ENCODE assay signal across 28 mouse cellular contexts in the genomic region with DNA sequence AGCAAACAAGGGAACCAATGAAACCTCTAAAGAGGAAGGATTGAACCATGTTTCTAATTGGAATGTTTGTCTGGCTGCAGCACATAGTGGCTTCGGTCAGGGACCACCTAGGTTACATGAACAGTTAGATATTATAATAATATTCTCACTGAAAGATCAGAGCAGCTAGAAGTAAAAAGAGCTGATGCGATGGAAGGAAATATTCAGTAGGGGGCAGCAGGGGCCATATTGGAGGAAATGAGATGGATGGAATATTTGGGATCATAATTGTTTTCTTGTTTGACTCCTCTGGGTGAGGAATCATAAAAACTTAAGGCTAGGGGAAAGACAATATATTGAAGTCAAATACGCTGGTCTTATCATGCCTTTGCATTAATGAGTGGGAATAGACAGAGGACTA.
DNase-seq lines count a peak whose midpoint lies in the region; ATAC-seq and TF ChIP-seq lines count a peak whose summit lies in the region.
"Had no signal": no experiment of that assay in that cellular context is flagged by ENCODE, and none has a peak within 500 bp of the region (broad histone marks: within the 10 kb centered on the region; RNA-seq: fewer than 3 reads in every experiment).

No protein-coding gene starts in this region.

- TF ChIP-seq EP300 in heart, adult 2 months (IDR thresholded peaks at IDR 0.05; ENCODE audit: insufficient read depth, low read depth, low read length), result no peak

- ATAC-seq in kidney, postnatal 0 days (replicated peaks; ENCODE audit: low FRiP score, low read depth), result no peak
- no peak for ATAC-seq in lung, embryonic 14.5 days (ENCODE audit: insufficient read depth)
- ATAC-seq: activated CD4-positive, CD25-positive, alpha-beta regulatory T cell, adult 4 months; forebrain, embryonic 14.5 days; forebrain, postnatal 0 days; hindbrain, postnatal 0 days; inflammation-experienced regulatory T-cells, adult 6 months had no signal

- no peak overlapping the region for H3K27ac ChIP-seq in heart, adult 2 months
- H3K27ac ChIP-seq in kidney, postnatal 0 days, result no peak overlapping the region
- no peak overlapping the region for H3K27ac ChIP-seq in lung, embryonic 14.5 days (ENCODE audit: low read depth)
- H3K27ac ChIP-seq: embryonic facial prominence, embryonic 12.5 days; embryonic facial prominence, embryonic 15.5 days; heart, embryonic 15.5 days; hindbrain, embryonic 14.5 days; hindbrain, postnatal 0 days had no signal

- no peaks in the 10 kb centered on the region for H3K36me3 ChIP-seq in heart, adult 2 months (ENCODE audit: control insufficient read depth, insufficient read depth, low read length)
- no peaks in the 10 kb centered on the region for H3K36me3 ChIP-seq in kidney, postnatal 0 days (ENCODE audit: insufficient read depth, low read length)
- H3K36me3 ChIP-seq in lung, embryonic 14.5 days (ENCODE audit: insufficient read depth), result no peaks in the 10 kb centered on the region
- H3K36me3 ChIP-seq: embryonic facial prominence, embryonic 12.5 days; embryonic facial prominence, embryonic 15.5 days; heart, embryonic 12.5 days; heart, embryonic 15.5 days had no signal

- H3K79me2 ChIP-seq in heart, adult 2 months (replicated peaks; ENCODE audit: control insufficient read depth, insufficient read depth, low read length), result no peaks in the 10 kb centered on the region

- H3K9me3 ChIP-seq in kidney, postnatal 0 days (replicated peaks; ENCODE audit: low read length), result no peaks in the 10 kb centered on the region
- no peaks in the 10 kb centered on the region for H3K9me3 ChIP-seq in lung, embryonic 14.5 days (ENCODE audit: low read depth, low read length)
- H3K9me3 ChIP-seq: embryonic facial prominence, embryonic 12.5 days; embryonic facial prominence, embryonic 15.5 days; heart, embryonic 12.5 days; heart, embryonic 15.5 days had no signal

- TF ChIP-seq POLR2A in heart, adult 2 months (IDR thresholded peaks at IDR 0.05; ENCODE audit: insufficient read depth, low read depth, low read length), result no peak

- TF ChIP-seq CTCF in heart, adult 2 months (IDR thresholded peaks at IDR 0.05), result peak; percentile 55
- TF ChIP-seq CTCF in kidney, postnatal 0 days (IDR thresholded peaks at IDR 0.05; ENCODE audit: low read depth), result peak; percentile 42; the same call in 1 of the 2 replicates
- peak; percentile 25 for TF ChIP-seq CTCF in lung, embryonic 14.5 days (IDR thresholded peaks at IDR 0.05; ENCODE audit: low read depth)

- H3K4me3 ChIP-seq in heart, adult 2 months, result no peak overlapping the region
- no peak overlapping the region for H3K4me3 ChIP-seq in kidney, postnatal 0 days (replicated peaks; ENCODE audit: low read depth, low read length)
- H3K4me3 ChIP-seq in lung, embryonic 14.5 days (ENCODE audit: low read depth, low read length), result no peak overlapping the region
- H3K4me3 ChIP-seq: embryonic facial prominence, embryonic 12.5 days; embryonic facial prominence, embryonic 15.5 days; heart, embryonic 12.5 days; heart, embryonic 15.5 days had no signal

- no peak overlapping the region for H3K9ac ChIP-seq in heart, adult 2 months (ENCODE audit: low read depth, low read length)
- H3K9ac ChIP-seq in kidney, postnatal 0 days (ENCODE audit: low read depth, low read length), result no peak overlapping the region
- H3K9ac ChIP-seq in lung, embryonic 14.5 days, result no peak overlapping the region
- H3K9ac ChIP-seq: embryonic facial prominence, embryonic 12.5 days; embryonic facial prominence, embryonic 15.5 days; forebrain, postnatal 0 days; heart, embryonic 12.5 days; heart, embryonic 15.5 days; hindbrain, embryonic 14.5 days had no signal

- no peaks in the 10 kb centered on the region for H3K4me1 ChIP-seq in heart, adult 2 months (ENCODE audit: control insufficient read depth, insufficient read depth, low read length)
- H3K4me1 ChIP-seq in kidney, postnatal 0 days (replicated peaks; ENCODE audit: insufficient read depth, low read length), result no peaks in the 10 kb centered on the region
- H3K4me1 ChIP-seq in lung, embryonic 14.5 days (ENCODE audit: insufficient read depth), result no peaks in the 10 kb centered on the region
- H3K4me1 ChIP-seq: embryonic facial prominence, embryonic 12.5 days; embryonic facial prominence, embryonic 15.5 days had no signal

- WGBS in heart, adult 2 months, result 81% methylated on average over 3 of the region's 3 CpGs
- WGBS in kidney, postnatal 0 days, result 84% methylated on average over 3 of the region's 3 CpGs
- 86% methylated on average over 3 of the region's 3 CpGs for WGBS in lung, embryonic 14.5 days

- H3K4me2 ChIP-seq in kidney, postnatal 0 days (ENCODE audit: low read length), result no peak overlapping the region
- no peak overlapping the region for H3K4me2 ChIP-seq in lung, embryonic 14.5 days
- H3K4me2 ChIP-seq: embryonic facial prominence, embryonic 12.5 days; embryonic facial prominence, embryonic 15.5 days; heart, embryonic 12.5 days; heart, embryonic 15.5 days; hindbrain, embryonic 14.5 days had no signal

- intact Hi-C loops in heart, adult 2 months (cut with DNase I), result loop anchor here (5.0 to 10.0 kb wide), 2 partner anchors 168 to 221 kb away; no protein-coding TSS in a partner anchor

- no peaks in the 10 kb centered on the region for H3K27me3 ChIP-seq in heart, adult 2 months (ENCODE audit: control insufficient read depth, insufficient read depth, low read length)
- no peaks in the 10 kb centered on the region for H3K27me3 ChIP-seq in kidney, postnatal 0 days (ENCODE audit: insufficient read depth, low read length)
- H3K27me3 ChIP-seq in lung, embryonic 14.5 days (ENCODE audit: insufficient read depth, low read length), result no peaks in the 10 kb centered on the region
- H3K27me3 ChIP-seq: CH12.LX; embryonic facial prominence, embryonic 12.5 days; embryonic facial prominence, embryonic 15.5 days; heart, embryonic 12.5 days; heart, embryonic 15.5 days had no signal

- no peak for DNase-seq in heart, adult 2 months
- no peak for DNase-seq in heart, adult 9 months (ENCODE audit: low spot score in 2 of 2)
- DNase-seq in kidney, postnatal 0 days (ENCODE audit: low spot score), result no peak
- DNase-seq in kidney, postnatal 10 days, result no peak
- DNase-seq in lung, embryonic 14.5 days, result peak; percentile 19
- no peak for DNase-seq in lung, adult 18-20 months
- DNase-seq in urinary bladder, postnatal 10 days (ENCODE audit: low spot score), result no peak
- DNase-seq: adrenal gland, adult 8-10 months; adrenal gland, postnatal 25 days; B cell, adult 2 months; cerebellum, adult 11-12 months; cerebellum, adult 9-10 months; cerebellum, postnatal 25 days; forebrain, postnatal 0 days; gastrocnemius, postnatal 25 days; heart, adult 18-20 months; heart, postnatal 14 days; heart, postnatal 4 days had no signal
